Mouse (Mus musculus) MEL (cell line): ENCODE results near the gene 4931406P16Rik.

ENCODE experiments used
- CTCF ChIP-seq, 3 experiments: IDR thresholded peaks in 2 of 3; conservative IDR thresholded peaks in 1 of 3; 2 replicates each; pipeline ENCODE4 v1.5.1; 2011 to 2012; ENCODE audit warnings: low read length in 3 of 3, low read depth in 2 of 3, mild to moderate bottlenecking in 2 of 3, improper control_type of control experiment in 1 of 3, inconsistent platforms in 1 of 3, mixed read lengths in 1 of 3, moderate library complexity in 1 of 3; ENCODE audit not compliant: control insufficient read depth in 1 of 3, insufficient read depth in 1 of 3, poor library complexity in 1 of 3, severe bottlenecking in 1 of 3
- POLR2A ChIP-seq, 2 experiments: IDR thresholded peaks; 2 replicates each; pipeline ENCODE4 v1.6.1; 2011 to 2012; ENCODE audit warnings: low read length in 2 of 2, mild to moderate bottlenecking in 2 of 2, control low read depth in 1 of 2, improper control_type of control experiment in 1 of 2, low read depth in 1 of 2, moderate library complexity in 1 of 2; ENCODE audit not compliant: control insufficient read depth in 1 of 2, insufficient read depth in 1 of 2, poor library complexity in 1 of 2

DNA sequence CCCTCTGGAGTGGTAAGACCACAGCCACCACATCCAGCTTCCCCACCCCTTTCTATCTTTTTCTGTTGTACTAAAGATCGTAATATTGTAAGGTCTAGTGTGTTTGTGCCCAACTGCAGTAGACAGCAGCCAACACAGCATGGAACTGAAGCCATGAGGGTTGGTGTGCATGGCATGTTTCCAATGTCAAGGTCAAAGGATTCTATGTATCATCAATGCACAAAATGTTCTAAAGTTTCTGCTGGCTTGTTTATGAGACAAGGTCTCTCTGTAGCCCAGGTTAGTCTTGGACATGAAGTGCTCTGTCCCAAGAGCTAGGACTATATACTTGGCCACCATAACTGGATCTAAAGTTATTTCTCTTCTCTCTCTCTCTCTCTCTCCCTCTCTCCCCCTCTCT lies 11.5 kb upstream of the 4931406P16Rik start:
- TF ChIP-seq CTCF (IDR thresholded peaks at IDR 0.05 in 2 of 3, conservative IDR thresholded peaks at IDR 0.05 in 1 of 3; ENCODE audit: control insufficient read depth in 1 of 3, insufficient read depth in 1 of 3, low read depth in 2 of 3, low read length in 3 of 3, poor library complexity in 1 of 3, severe bottlenecking in 1 of 3) (no peak), POLR2A (IDR thresholded peaks at IDR 0.05; ENCODE audit: control insufficient read depth in 1 of 2, insufficient read depth in 1 of 2, low read depth in 1 of 2, low read length in 2 of 2, poor library complexity in 1 of 2) (no peak)
